8 mouse cellular contexts compared by ENCODE assay signal in the genomic region with DNA sequence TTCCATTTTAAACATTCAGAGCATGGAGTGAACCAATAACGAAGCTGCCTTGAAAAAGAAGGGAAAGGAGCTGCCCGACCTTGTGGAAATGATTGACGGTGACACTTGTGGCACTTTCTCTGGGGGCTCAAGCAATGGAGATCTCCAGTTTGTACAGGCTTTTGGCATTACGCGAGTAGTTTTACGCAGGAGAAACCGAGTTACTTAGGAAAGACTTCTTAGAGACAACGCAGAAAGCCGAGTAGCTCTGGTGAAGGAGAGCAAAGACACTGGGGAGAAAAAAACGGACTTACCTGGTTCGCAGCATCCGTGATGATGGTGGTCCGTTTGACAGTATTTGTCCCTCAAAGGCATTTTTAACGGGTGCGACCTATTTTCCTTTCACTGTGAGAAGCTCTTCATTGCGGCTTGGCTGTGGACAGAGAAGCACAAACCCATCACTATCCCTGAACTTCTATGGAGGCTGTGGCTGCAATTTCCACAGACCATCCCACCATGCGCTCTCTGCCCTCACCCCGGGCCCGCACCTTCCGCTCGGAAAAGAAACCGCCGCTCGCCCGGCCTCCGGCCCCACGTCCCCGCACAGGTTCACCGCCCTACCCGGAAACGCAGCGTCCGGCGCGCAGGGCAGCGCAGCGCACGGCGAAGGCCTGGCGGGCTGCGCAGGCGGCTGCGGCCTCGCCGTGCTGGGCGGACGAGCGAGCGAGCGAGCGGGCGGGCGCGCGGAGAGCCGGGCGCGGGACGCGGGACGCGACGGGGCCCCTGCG.
DNase-seq lines count a peak whose midpoint lies in the region; ATAC-seq and TF ChIP-seq lines count a peak whose summit lies in the region.

No protein-coding gene starts in this region.

- peak overlapping the region; percentile 76 for H3K27ac ChIP-seq in forebrain, embryonic 13.5 days
- H3K27ac ChIP-seq in liver, embryonic 11.5 days (ENCODE audit: low read depth, low read length): peak overlapping the region; percentile 91
- peak overlapping the region; percentile 94 for H3K27ac ChIP-seq in stomach, postnatal 0 days (replicated peaks)

- under 1% methylated on average over 60 of the region's 64 CpGs for WGBS in forebrain, embryonic 13.5 days
- WGBS in liver, embryonic 11.5 days: 1% methylated on average over 64 of the region's 64 CpGs
- WGBS in stomach, postnatal 0 days: 4% methylated on average over 62 of the region's 64 CpGs

- peaks cover 10% of the 10 kb centered on the region; the same call in 1 of the 2 replicates for H3K36me3 ChIP-seq in forebrain, embryonic 13.5 days (ENCODE audit: poor library complexity, severe bottlenecking)
- peaks cover 9% of the 10 kb centered on the region; the same call in 1 of the 2 replicates for H3K36me3 ChIP-seq in liver, embryonic 11.5 days (ENCODE audit: control insufficient read depth, insufficient read depth, low read length)
- H3K36me3 ChIP-seq in stomach, postnatal 0 days (ENCODE audit: control insufficient read depth, insufficient read depth, low read length): no peaks in the 10 kb centered on the region; the same call in 1 of the 2 replicates

- DNase-seq in layer of hippocampus, adult 18-20 months (ENCODE audit: low spot score in 2 of 2): peak; percentile 10 to 25
- no peak for DNase-seq in layer of hippocampus, adult 9-10 months (ENCODE audit: low spot score)
- DNase-seq in cerebellum, adult 11 months: peak; percentile 19
- DNase-seq in induced T-regulatory cell, adult 2 months (ENCODE audit: low read depth): peak; percentile 57
- peak; percentile 51 for DNase-seq in liver, embryonic 11.5 days (ENCODE audit: low spot score)
- peak; percentile 50 for DNase-seq in naive thymus-derived CD4-positive, alpha-beta T cell, adult 2 months (ENCODE audit: low read depth)
- peak; percentile 64 for DNase-seq in stomach, postnatal 0 days (ENCODE audit: low spot score)

- H3K4me1 ChIP-seq in forebrain, embryonic 13.5 days: peaks cover 14% of the 10 kb centered on the region
- H3K4me1 ChIP-seq in liver, embryonic 11.5 days (replicated peaks; ENCODE audit: control insufficient read depth, insufficient read depth, low read length): peaks cover 3% of the 10 kb centered on the region; the same call in 1 of the 2 replicates
- no peaks in the 10 kb centered on the region for H3K4me1 ChIP-seq in stomach, postnatal 0 days (replicated peaks; ENCODE audit: control insufficient read depth, insufficient read depth)

- no peak; the same call in 1 of the 2 replicates for ATAC-seq in forebrain, embryonic 13.5 days
- peak; percentile 42 for ATAC-seq in liver, embryonic 11.5 days (replicated peaks; ENCODE audit: low FRiP score)
- peak; percentile 72 for ATAC-seq in stomach, postnatal 0 days (ENCODE audit: low FRiP score, low TSS enrichment)

- no peaks in the 10 kb centered on the region for H3K9me3 ChIP-seq in forebrain, embryonic 13.5 days (replicated peaks)
- H3K9me3 ChIP-seq in liver, embryonic 11.5 days (ENCODE audit: control insufficient read depth, low read length): no peaks in the 10 kb centered on the region
- no peaks in the 10 kb centered on the region for H3K9me3 ChIP-seq in stomach, postnatal 0 days (ENCODE audit: control insufficient read depth, low read length)

- H3K4me3 ChIP-seq in forebrain, embryonic 13.5 days: peak overlapping the region; percentile 88
- peak overlapping the region; percentile 97 for H3K4me3 ChIP-seq in liver, embryonic 11.5 days (ENCODE audit: low read depth, low read length)
- H3K4me3 ChIP-seq in stomach, postnatal 0 days (ENCODE audit: low read depth, low read length): peak overlapping the region; percentile 92

- no peak for TF ChIP-seq CTCF in stomach, postnatal 0 days (IDR thresholded peaks at IDR 0.05; ENCODE audit: low read depth)

- H3K9ac ChIP-seq in forebrain, embryonic 13.5 days: peak overlapping the region; percentile 80
- H3K9ac ChIP-seq in liver, embryonic 11.5 days (ENCODE audit: low read depth, low read length): peak overlapping the region; percentile 93
- H3K9ac ChIP-seq in stomach, postnatal 0 days (ENCODE audit: low read length): peak overlapping the region; percentile 84

- H3K4me2 ChIP-seq in forebrain, embryonic 13.5 days: peak overlapping the region; percentile 97
- peak overlapping the region; percentile 88 for H3K4me2 ChIP-seq in liver, embryonic 11.5 days
- peak overlapping the region; percentile 94 for H3K4me2 ChIP-seq in stomach, postnatal 0 days (replicated peaks; ENCODE audit: low read depth)

- TF ChIP-seq EP300 in stomach, postnatal 0 days (optimal IDR thresholded peaks at IDR 0.05): no peak

- H3K27me3 ChIP-seq in forebrain, embryonic 13.5 days: peaks cover 9% of the 10 kb centered on the region; the same call in 1 of the 2 replicates
- H3K27me3 ChIP-seq in liver, embryonic 11.5 days (replicated peaks; ENCODE audit: control insufficient read depth, insufficient read depth, low read length): no peaks in the 10 kb centered on the region
- H3K27me3 ChIP-seq in stomach, postnatal 0 days (ENCODE audit: control insufficient read depth, insufficient read depth, low read length): no peaks in the 10 kb centered on the region
